Mouse (Mus musculus) cerebellum, postnatal 4 days (tissue): ENCODE measurements around the gene Spock1.

Experiments used
- DNase-seq, 2 experiments: peaks; one replicate each; pipeline ENCODE4 v3.0.0; 2022; ENCODE audit warnings: low spot score in 2 of 2, mixed read lengths in 1 of 2

Spock1 gene

DNA sequence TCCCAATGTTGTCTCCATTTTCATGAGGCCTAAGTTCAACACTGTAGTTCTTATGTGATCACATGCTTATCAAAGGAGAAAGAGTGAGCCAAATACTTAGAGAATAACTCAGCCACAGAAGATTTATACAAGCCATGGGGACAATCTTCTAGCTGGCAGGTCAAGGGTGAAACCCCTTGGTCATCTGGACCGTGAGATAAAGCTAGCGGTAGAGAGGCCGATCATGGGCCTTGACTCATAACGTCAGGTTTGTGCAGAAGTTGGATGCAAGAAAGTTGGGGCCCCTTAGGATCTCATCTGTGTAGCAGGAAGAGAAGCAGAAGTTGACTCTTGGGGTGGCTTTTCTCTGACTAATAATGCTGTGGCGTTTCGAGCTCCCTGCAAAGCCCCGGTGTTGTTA, 253.8 kb downstream of the Spock1 start:
- DNase-seq = no peak

GRCm38 (mm10) chr13:57651236-57651635, 256.9 kb downstream of the Spock1 start:
- DNase-seq = no peak

GRCm38 (mm10) chr13:57648784-57649183, 259.3 kb downstream of the Spock1 start:
- no peak for DNase-seq

- DNase-seq = no peak
Observed at GRCm38 (mm10) chr13:57647456-57647855, 260.7 kb downstream of the Spock1 start.

DNA sequence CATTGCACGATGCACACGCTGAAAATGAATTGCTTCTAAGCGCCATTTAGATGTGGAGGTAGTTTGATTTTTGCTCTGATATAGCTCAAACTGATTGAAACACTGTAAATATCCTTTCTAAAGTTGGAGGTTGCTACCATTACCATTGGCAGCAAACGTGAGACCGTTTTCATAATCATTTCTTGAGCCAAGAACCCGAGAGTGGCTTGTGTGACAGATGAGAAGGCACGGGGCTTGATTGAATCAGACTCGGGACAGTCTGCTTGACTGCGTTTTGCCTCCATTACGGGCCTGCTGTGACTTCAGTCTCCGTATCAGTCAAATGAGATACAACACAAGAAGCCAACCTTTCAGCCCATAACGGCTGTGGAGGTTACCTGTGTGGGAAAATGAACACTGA, 265.1 kb downstream of the Spock1 start:
- DNase-seq = no peak

- no peak for DNase-seq
Observed at GRCm38 (mm10) chr13:57641649-57642048, 266.5 kb downstream of the Spock1 start.

DNA sequence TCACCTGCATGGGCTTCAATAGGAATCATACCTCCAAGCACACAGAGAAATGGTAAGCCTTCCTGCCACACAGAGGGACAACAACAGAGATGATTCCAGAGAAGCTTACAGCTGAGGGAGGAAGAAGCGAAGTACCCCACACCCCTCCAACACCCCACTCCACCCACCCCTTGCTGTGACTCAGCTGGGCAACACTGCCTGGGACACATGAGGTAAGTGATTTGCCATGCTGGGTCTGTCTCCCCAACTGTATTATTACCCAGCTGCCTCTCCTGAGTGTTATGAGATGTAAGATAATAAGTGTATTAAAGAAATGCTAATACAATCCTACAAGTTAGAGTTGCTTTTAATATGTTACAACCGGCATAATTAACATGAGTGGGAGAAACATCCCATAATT, 267.2 kb downstream of the Spock1 start:
- DNase-seq = no peak

GRCm38 (mm10) chr13:57638820-57639219, 269.3 kb downstream of the Spock1 start:
- DNase-seq = no peak

DNA sequence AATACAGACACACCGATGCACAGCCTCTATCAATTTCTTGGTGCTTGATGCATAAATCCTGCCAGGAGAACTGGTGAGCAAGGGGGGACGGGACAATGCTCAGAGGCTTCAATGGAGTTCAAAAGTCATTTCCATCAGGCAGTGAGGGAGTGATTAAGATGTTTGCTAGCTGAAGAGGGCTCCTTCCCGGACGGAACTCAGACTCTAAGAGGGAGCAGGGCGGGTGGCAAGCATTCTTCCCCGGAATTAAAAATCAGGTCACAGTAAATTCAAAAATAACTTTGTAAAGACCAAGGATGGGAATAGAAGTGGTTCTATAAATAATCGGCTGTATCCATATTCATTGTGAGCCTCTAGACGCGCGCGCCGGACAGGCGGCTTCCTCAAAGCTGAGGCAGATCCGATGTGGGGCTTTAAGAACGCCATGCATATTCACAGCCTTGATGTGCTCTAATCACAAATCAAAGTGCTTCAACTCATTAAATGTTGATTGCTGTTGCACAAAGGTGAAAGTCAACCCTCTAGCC, 270.5 kb downstream of the Spock1 start:
- no peak for DNase-seq

DNA sequence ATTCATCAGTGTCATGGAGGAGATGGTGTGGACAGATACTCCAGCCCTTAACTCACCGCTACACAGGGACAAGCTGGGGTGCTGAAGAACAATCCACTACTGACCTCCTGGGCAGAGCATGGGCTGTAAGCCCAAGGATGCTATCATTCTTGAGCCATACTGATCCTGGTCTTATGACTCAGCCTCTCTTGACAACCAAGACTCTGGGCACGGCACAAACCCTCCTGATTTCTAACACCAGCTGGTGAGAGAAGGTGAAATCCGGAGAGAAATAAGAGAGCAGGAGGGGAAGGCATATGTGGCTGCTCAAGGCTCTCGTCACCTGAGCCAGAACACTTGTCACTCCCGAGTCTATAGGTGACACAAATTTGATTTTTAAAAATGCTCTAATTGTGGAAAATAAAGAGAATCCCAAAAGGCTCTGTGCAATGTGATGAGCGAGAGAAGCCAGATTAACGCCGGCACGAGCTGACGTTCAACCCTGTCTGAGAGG, 271.0 kb downstream of the Spock1 start:
- no peak for DNase-seq

DNA sequence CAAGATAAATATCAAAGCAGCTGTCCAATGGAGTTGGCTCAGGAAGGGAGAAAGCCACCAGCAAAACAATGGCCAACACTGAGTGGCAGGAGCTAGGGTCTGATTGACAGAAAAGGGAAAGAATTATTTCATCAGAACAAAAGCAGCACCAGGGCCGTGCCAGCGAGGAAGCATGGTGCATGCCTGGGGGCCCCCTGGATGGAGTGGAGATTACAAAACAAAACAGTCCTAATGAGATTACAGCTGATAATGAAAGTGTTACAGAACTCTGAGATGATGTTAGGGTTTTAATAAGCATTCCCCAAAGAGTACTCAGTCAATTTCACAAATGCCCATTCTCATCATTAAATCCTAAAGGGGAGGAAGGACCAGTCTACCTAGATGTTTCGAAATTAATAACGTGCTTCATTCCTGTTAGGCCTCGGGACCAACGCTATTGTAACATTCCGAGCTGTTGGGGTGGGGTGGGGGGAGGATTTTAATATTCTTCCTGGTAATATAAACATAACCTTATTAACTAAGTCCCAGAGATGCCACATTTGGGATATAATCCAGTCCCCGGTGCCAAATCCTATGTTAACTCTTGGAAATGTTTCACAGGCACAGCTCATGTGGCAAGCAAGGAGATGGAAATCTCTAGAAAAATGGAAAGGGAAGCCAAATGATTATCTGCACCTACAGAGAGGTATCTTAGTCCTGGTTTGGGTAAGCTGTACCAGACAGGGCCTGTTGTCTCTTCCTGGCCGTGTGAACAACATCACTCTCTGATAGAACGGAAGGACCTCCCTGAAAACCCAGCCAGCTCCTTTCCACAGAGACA, 271.7 kb downstream of the Spock1 start:
- no peak for DNase-seq

GRCm38 (mm10) chr13:57630532-57630931, 277.6 kb downstream of the Spock1 start:
- no peak for DNase-seq

DNA sequence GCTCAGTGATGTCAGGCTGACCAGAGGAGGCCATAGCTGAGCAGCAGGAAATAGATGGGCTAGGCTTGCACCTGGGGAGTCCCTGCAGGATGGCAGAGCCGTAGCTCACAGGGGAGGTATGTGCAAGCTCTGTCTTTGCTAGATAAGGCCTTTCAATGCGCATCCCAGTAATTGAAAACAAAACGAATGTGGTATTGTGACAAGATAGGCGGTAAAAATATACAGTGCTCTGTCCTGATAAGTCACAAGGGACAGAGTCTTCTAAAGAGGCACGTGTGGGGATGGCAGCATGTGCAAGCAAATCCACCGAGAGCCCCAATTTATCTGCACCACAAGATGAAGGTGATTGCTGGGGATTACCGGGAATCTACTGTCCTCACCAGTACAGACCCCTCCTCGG, 279.9 kb downstream of the Spock1 start:
- no peak for DNase-seq

DNA sequence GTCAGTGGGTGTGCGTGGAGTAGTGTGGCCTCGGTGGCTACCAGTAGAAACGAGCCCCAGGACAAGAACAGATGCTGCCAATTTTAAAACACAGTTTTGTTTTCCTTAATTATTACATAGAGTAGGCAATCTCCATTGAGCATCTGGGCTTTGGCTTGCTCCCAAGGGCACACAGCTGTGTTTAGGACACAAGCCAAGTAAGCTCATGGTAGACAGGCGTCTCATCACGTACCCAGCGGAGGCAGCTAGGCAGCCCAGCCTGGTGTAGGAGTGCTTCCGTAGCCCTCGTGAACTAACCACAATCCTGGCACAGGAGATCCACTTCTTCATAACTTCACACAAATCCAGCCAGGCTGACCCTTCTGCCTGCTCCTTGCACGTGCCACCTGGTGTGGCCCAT, 281.7 kb downstream of the Spock1 start:
- DNase-seq = no peak

DNA sequence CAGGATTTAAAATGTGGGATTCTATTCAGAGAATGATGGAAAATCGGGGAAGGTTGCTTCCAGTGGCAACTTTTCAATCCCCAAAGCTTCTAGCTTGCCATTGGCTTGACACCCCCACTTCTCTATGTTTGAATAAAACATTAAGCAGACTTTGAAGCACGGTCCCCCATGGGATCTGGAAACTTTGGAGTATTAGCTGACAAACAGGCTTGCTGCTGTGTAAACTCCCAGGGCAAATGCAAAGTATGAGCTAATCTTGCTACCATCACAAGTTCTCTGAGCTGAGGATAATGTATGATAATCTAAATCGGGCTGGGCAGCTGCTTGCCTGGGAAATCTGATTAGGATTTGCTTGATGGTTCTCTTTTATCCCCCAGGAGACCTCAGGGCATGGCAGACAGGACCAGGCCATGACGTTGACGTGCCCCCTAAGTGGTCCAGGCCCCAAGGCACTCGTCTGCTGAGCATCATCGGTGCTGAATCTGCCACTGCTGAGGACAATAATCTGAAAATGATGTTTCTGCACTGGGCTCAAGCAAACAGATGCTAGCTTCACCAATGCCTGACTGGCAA, 284.1 kb downstream of the Spock1 start:
- DNase-seq = no peak

DNA sequence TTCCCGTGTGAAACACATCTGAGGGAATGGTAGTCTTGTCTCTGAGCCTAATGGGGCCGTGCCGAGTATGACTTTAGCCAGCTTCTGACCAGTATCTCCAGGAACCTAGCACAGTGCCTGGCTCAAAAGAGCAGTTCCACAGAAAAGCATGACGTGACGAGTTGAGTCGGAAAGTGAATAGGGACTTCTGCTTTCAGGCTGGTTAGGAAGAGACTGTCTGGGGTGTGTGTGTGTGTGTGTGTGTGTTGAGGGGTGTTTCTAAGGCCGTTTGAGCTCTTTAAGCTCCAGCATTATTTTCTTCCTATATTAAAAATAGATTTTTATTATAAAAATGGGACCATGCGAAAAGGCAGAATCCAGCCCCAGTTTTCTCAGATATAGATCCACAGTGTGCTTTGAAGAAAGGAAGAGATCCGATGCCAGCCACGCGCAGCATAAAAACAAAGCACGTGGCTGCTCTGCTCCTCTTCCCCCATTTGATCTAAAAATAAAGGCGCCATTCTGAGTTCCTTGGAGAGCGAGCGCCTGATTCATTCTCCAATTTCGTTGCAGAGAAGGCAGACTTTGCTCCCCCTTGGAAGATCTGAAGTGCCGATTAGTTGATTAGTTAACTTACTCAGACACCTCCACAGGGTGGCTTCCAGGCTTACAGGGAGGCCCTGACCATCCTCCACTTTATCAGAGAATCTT, 288.9 kb downstream of the Spock1 start:
- no peak for DNase-seq

DNA sequence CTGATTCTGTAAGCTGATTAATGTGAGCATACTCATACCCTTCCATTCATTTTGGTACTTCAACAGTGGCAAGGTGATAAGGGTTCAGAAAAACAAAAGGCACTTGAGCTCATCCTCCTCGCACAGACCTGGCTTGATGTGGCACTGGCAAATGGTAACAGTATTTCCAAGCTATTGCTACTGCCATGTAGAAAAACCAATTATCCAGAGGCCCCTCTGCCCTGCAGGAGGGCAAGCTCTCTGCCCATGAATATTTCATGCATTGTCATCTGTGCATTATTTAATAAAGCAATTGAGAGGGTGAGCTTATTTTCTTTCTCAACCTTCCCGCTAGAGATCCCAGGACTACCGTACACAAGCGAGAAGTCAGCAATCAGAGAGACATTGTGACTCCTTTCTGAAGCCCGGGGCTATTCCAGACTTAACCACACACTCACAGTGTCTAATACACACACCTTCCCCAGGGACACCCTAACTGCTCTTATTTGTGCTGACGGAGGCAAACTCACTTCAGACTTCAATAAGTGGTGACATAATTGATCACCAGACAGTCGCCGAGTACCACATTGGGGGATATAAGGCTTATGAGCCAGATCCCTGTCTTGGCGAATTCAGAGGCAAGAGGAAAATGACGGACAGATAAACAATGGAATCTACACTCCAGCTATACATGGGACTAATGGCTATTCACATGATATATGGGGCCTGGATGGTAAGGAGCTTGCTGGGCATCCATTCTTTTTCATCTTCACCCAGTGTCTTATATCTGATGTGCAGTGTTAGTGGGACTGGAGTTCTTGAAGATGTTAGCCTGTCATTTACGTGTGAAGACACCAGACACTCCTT, 296.6 kb downstream of the Spock1 start:
- DNase-seq = no peak

DNA sequence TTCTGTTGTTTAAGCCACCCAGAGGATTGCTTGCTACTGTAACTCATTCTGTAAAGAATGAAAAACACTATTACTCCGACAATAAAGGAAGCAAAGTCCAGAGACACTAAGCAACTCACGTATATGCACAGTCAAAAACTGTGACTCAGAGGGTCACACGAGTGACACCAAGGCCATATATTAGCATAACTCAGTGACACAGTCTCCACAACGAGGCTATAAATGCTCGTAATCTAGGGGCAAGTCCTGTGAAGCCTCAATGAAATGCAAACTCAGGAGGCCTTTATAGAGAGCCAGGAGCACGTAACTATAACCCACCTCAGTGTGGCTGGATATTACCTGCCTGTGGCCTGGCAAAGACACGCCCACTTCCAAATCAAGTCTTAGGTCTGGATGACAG, 298.2 kb downstream of the Spock1 start:
- no peak for DNase-seq

DNA sequence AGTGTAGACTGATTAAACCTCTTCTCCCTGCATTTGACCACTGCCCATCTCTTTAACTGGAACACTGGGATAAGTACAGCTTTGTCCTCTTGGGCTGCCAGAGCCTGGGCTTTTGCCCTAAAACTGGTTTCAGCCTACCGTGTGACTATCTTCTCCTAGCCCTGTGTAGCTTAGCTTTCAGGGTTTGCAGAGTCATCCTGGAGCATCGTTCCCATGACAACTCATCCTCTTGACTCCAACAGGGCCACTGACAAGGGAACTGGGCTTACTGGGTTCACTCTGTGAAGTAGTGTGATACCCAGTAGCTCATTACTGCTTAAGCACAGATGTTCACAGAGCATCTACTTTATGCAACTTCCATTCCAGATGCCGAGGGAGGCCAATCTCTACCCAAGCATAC, 303.7 kb downstream of the Spock1 start:
- DNase-seq = no peak

DNA sequence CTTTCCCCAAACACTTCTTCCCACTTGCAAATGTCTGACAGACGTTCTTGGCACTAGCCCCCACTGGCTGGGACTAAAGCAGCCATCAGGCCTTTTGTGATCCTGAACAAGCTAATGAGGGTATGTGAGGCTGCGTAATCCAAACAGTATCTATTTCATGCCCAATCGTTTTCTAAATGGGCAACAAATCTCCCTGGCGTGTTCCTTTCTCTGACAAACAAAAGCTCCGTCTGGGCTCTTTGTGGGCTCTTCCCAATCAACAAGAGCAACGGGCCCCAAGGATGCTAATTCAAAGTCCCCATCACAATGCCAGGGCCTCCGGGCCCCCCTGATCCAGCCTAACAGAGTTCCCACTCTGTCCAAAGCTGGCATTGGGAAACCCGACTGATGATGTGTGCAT, 304.9 kb downstream of the Spock1 start:
- no peak for DNase-seq

DNA sequence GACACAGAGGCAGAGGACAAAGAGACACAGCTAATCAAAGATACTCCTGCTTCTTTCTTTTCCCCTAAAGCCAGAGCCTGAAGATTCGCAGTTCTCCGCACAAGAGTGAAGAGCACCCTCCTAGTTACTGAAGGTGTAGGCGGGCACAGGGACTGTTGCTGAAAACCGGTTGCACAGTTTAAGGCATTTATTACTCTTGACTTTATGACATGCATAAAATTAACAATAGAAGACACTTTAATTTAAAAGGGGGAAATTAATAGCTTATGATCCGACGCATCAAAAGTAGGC, 312.4 kb downstream of the Spock1 start:
- DNase-seq = no peak
